Mouse (Mus musculus): ENCODE results near the gene Ctdnep1. TPM values are rescaled to one million over a fixed set of nuclear protein-coding genes. Genes with fewer than 3 reads are reported as not detected.

Gene Ctdnep1
- polyA plus RNA-seq (2014; fragmentation: Nextera tagmentation; extraction: Ambion mirVana), result 20.7 and 22.6 TPM in 2 replicates

- H3K4me2 ChIP-seq, result peak within 1 kb of the TSS; percentile 81
- H3K4me3 ChIP-seq (ENCODE audit: low read depth, low read length), result peak within 1 kb of the TSS; percentile 99
- H3K27ac ChIP-seq (ENCODE audit: low read depth, low read length), result peak within 1 kb of the TSS; percentile 97
- peaks cover 24% of the 10 kb centered on the region for H3K4me1 ChIP-seq (ENCODE audit: control insufficient read depth, insufficient read depth, low read length)
- no peak for DNase-seq (ENCODE audit: low spot score, missing footprints)
- H3K9ac ChIP-seq (ENCODE audit: low read length), result peak within 1 kb of the TSS; percentile 99
- H3K36me3 ChIP-seq (ENCODE audit: control insufficient read depth, insufficient read depth, low read length), result peaks cover 10% of the 10 kb centered on the region
- under 1% methylated on average over 41 of the region's 43 CpGs for WGBS
- peak; percentile 72 for ATAC-seq (ENCODE audit: low FRiP score)
- no peaks in the 10 kb centered on the region for H3K9me3 ChIP-seq (ENCODE audit: control insufficient read depth, low read length)
- H3K27me3 ChIP-seq (ENCODE audit: control insufficient read depth, insufficient read depth, low read length), result no peaks in the 10 kb centered on the region
Measured at GRCm38 (mm10) chr11:69981141-69981762, at the start of gene Ctdnep1. Gene Ctdnep1 (plus strand): TSS chr11:69981156.

- Histone ChIP-seq H3K4me1 (ENCODE audit: control insufficient read depth, insufficient read depth, low read length) (peaks cover 10% of the 10 kb centered on the region), H3K36me3 (ENCODE audit: control insufficient read depth, insufficient read depth, low read length) (no peaks in the 10 kb centered on the region), H3K27me3 (ENCODE audit: control insufficient read depth, insufficient read depth, low read length) (peaks cover 22% of the 10 kb centered on the region), H3K4me3 (ENCODE audit: low read depth, low read length) (no peak overlapping the region), H3K4me2 (no peak overlapping the region), H3K9ac (ENCODE audit: low read length) (no peak overlapping the region), H3K9me3 (ENCODE audit: control insufficient read depth, low read length) (no peaks in the 10 kb centered on the region), H3K27ac (ENCODE audit: low read depth, low read length) (no peak overlapping the region)
- ATAC-seq (ENCODE audit: low FRiP score) (no peak), DNase-seq (ENCODE audit: low spot score, missing footprints) (no peak)
- 72% methylated on average over 8 of the region's 8 CpGs for WGBS
Measured at GRCm38 (mm10) chr11:69931769-69932168, 49.2 kb upstream of the Ctdnep1 start.

GRCm38 (mm10) chr11:69932254-69932653 lies 48.7 kb upstream of the Ctdnep1 start:
- Histone ChIP-seq H3K27ac (ENCODE audit: low read depth, low read length) (no peak overlapping the region), H3K36me3 (ENCODE audit: control insufficient read depth, insufficient read depth, low read length) (no peaks in the 10 kb centered on the region), H3K9ac (ENCODE audit: low read length) (no peak overlapping the region), H3K9me3 (ENCODE audit: control insufficient read depth, low read length) (no peaks in the 10 kb centered on the region), H3K27me3 (ENCODE audit: control insufficient read depth, insufficient read depth, low read length) (peaks cover 26% of the 10 kb centered on the region), H3K4me1 (ENCODE audit: control insufficient read depth, insufficient read depth, low read length) (peaks cover 10% of the 10 kb centered on the region), H3K4me2 (no peak overlapping the region), H3K4me3 (ENCODE audit: low read depth, low read length) (no peak overlapping the region)
- WGBS, result 38% methylated on average over 3 of the region's 3 CpGs
- ATAC-seq (ENCODE audit: low FRiP score), result no peak
- DNase-seq (ENCODE audit: low spot score, missing footprints), result peak; percentile 71

- H3K36me3 ChIP-seq (ENCODE audit: control insufficient read depth, insufficient read depth, low read length), result no peaks in the 10 kb centered on the region
- DNase-seq (ENCODE audit: low spot score, missing footprints) (peak; percentile 83), ATAC-seq (ENCODE audit: low FRiP score) (no peak)
- WGBS, result 75% methylated on average over 4 of the region's 4 CpGs
- H3K27ac ChIP-seq (ENCODE audit: low read depth, low read length), result no peak overlapping the region
- H3K4me1 ChIP-seq (ENCODE audit: control insufficient read depth, insufficient read depth, low read length), result peaks cover 10% of the 10 kb centered on the region
- no peak overlapping the region for H3K4me3 ChIP-seq (ENCODE audit: low read depth, low read length)
- no peak overlapping the region for H3K9ac ChIP-seq (ENCODE audit: low read length)
- no peaks in the 10 kb centered on the region for H3K9me3 ChIP-seq (ENCODE audit: control insufficient read depth, low read length)
- peaks cover 33% of the 10 kb centered on the region for H3K27me3 ChIP-seq (ENCODE audit: control insufficient read depth, insufficient read depth, low read length)
- no peak overlapping the region for H3K4me2 ChIP-seq
Measured at GRCm38 (mm10) chr11:69933066-69933465, 47.9 kb upstream of the Ctdnep1 start.

GRCm38 (mm10) chr11:69934169-69934568 lies 46.8 kb upstream of the Ctdnep1 start:
- Histone ChIP-seq H3K4me1 (ENCODE audit: control insufficient read depth, insufficient read depth, low read length) (peaks cover 10% of the 10 kb centered on the region), H3K36me3 (ENCODE audit: control insufficient read depth, insufficient read depth, low read length) (no peaks in the 10 kb centered on the region), H3K9me3 (ENCODE audit: control insufficient read depth, low read length) (no peaks in the 10 kb centered on the region), H3K9ac (ENCODE audit: low read length) (no peak overlapping the region), H3K4me3 (ENCODE audit: low read depth, low read length) (peak overlapping the region; percentile 7), H3K27me3 (ENCODE audit: control insufficient read depth, insufficient read depth, low read length) (peaks cover 39% of the 10 kb centered on the region), H3K27ac (ENCODE audit: low read depth, low read length) (no peak overlapping the region), H3K4me2 (peak overlapping the region; percentile 34)
- peak; percentile 36; the same call in 1 of the 2 replicates for ATAC-seq (ENCODE audit: low FRiP score)
- peak; percentile 99 for DNase-seq (ENCODE audit: low spot score, missing footprints)
- WGBS, result under 1% methylated on average over 18 of the region's 18 CpGs

GRCm38 (mm10) chr11:69934681-69935080 lies 46.3 kb upstream of the Ctdnep1 start:
- ATAC-seq (ENCODE audit: low FRiP score), result no peak
- DNase-seq (ENCODE audit: low spot score, missing footprints), result peak; percentile 92
- Histone ChIP-seq H3K4me2 (peak overlapping the region; percentile 34), H3K9ac (ENCODE audit: low read length) (no peak overlapping the region), H3K27ac (ENCODE audit: low read depth, low read length) (no peak overlapping the region), H3K4me1 (ENCODE audit: control insufficient read depth, insufficient read depth, low read length) (peaks cover 10% of the 10 kb centered on the region), H3K36me3 (ENCODE audit: control insufficient read depth, insufficient read depth, low read length) (no peaks in the 10 kb centered on the region), H3K4me3 (ENCODE audit: low read depth, low read length) (0 out of 2 replicates have a peak overlapping the region, but pooled peaks have one; percentile 7), H3K9me3 (ENCODE audit: control insufficient read depth, low read length) (no peaks in the 10 kb centered on the region), H3K27me3 (ENCODE audit: control insufficient read depth, insufficient read depth, low read length) (peaks cover 39% of the 10 kb centered on the region)
- 18% methylated on average over 6 of the region's 6 CpGs for WGBS

GRCm38 (mm10) chr11:69935137-69935879 lies 45.6 kb upstream of the Ctdnep1 start, which contains the start of gene Ybx2:
Gene Ybx2 (plus strand): TSS chr11:69935796.
- ATAC-seq (ENCODE audit: low FRiP score) (peak; percentile 90), DNase-seq (ENCODE audit: low spot score, missing footprints) (peak; percentile 97)
- Histone ChIP-seq H3K9me3 (ENCODE audit: control insufficient read depth, low read length) (no peaks in the 10 kb centered on the region), H3K9ac (ENCODE audit: low read length) (peak within 1 kb of the TSS; percentile 66), H3K4me1 (ENCODE audit: control insufficient read depth, insufficient read depth, low read length) (peaks cover 10% of the 10 kb centered on the region), H3K27me3 (ENCODE audit: control insufficient read depth, insufficient read depth, low read length) (peaks cover 39% of the 10 kb centered on the region), H3K27ac (ENCODE audit: low read depth, low read length) (no peak within 1 kb of the TSS), H3K4me2 (peak within 1 kb of the TSS; percentile 98), H3K4me3 (ENCODE audit: low read depth, low read length) (peak within 1 kb of the TSS; percentile 54), H3K36me3 (ENCODE audit: control insufficient read depth, insufficient read depth, low read length) (no peaks in the 10 kb centered on the region)
- WGBS, result 1% methylated on average over 59 of the region's 62 CpGs

- peaks cover 39% of the 10 kb centered on the region for H3K27me3 ChIP-seq (ENCODE audit: control insufficient read depth, insufficient read depth, low read length)
- no peaks in the 10 kb centered on the region for H3K36me3 ChIP-seq (ENCODE audit: control insufficient read depth, insufficient read depth, low read length)
- DNase-seq (ENCODE audit: low spot score, missing footprints), result peak; percentile 90
- peaks cover 10% of the 10 kb centered on the region for H3K4me1 ChIP-seq (ENCODE audit: control insufficient read depth, insufficient read depth, low read length)
- WGBS, result 2% methylated on average over 30 of the region's 30 CpGs
- no peak overlapping the region for H3K27ac ChIP-seq (ENCODE audit: low read depth, low read length)
- H3K4me2 ChIP-seq, result peak overlapping the region; percentile 98
- no peaks in the 10 kb centered on the region for H3K9me3 ChIP-seq (ENCODE audit: control insufficient read depth, low read length)
- H3K9ac ChIP-seq (ENCODE audit: low read length), result peak overlapping the region; percentile 66
- peak overlapping the region; percentile 54 for H3K4me3 ChIP-seq (ENCODE audit: low read depth, low read length)
- peak; percentile 38; the same call in 1 of the 2 replicates for ATAC-seq (ENCODE audit: low FRiP score)
Measured at GRCm38 (mm10) chr11:69936156-69936555, 44.8 kb upstream of the Ctdnep1 start.
